Mouse (Mus musculus) CH12.LX (cell line): Measurements from ENCODE around the gene Mapk8ip1.

Experiments used
- CHD2 ChIP-seq: IDR thresholded peaks from 2 replicates; pipeline ENCODE4 v1.6.1; 2011; ENCODE audit warnings: low read length, improper control_type of control experiment
- CTCF ChIP-seq, 2 experiments: IDR thresholded peaks in 1 of 2; conservative IDR thresholded peaks in 1 of 2; 2 replicates each; pipeline ENCODE4 v1.5.1; 2011 to 2012; ENCODE audit warnings: low read depth in 2 of 2, low read length in 2 of 2, improper control_type of control experiment in 1 of 2, inconsistent platforms in 1 of 2, mild to moderate bottlenecking in 1 of 2, moderate library complexity in 1 of 2
- KAT2A ChIP-seq: IDR thresholded peaks from 2 replicates; pipeline ENCODE4 v1.6.1; 2012; ENCODE audit warnings: low read length, improper control_type of control experiment, inconsistent platforms; ENCODE audit not compliant: insufficient replicate concordance
- MAFK ChIP-seq: IDR thresholded peaks from 2 replicates; pipeline ENCODE4 v1.6.1; 2011; ENCODE audit warnings: low read length, improper control_type of control experiment; ENCODE audit not compliant: insufficient replicate concordance
- POLR2A ChIP-seq: IDR thresholded peaks from 2 replicates; pipeline ENCODE4 v1.6.1; 2011; ENCODE audit warnings: low read depth, mild to moderate bottlenecking, improper control_type of control experiment, low read length
- UBTF ChIP-seq: IDR thresholded peaks from 2 replicates; pipeline ENCODE4 v1.6.1; 2012; ENCODE audit warnings: low read depth, mild to moderate bottlenecking, inconsistent platforms, low read length, improper control_type of control experiment, moderate library complexity
- USF1 ChIP-seq: IDR thresholded peaks from 2 replicates; pipeline ENCODE4 v1.6.1; 2014; ENCODE audit warnings: low read depth, mild to moderate bottlenecking, inconsistent platforms, low read length, improper control_type of control experiment

DNA sequence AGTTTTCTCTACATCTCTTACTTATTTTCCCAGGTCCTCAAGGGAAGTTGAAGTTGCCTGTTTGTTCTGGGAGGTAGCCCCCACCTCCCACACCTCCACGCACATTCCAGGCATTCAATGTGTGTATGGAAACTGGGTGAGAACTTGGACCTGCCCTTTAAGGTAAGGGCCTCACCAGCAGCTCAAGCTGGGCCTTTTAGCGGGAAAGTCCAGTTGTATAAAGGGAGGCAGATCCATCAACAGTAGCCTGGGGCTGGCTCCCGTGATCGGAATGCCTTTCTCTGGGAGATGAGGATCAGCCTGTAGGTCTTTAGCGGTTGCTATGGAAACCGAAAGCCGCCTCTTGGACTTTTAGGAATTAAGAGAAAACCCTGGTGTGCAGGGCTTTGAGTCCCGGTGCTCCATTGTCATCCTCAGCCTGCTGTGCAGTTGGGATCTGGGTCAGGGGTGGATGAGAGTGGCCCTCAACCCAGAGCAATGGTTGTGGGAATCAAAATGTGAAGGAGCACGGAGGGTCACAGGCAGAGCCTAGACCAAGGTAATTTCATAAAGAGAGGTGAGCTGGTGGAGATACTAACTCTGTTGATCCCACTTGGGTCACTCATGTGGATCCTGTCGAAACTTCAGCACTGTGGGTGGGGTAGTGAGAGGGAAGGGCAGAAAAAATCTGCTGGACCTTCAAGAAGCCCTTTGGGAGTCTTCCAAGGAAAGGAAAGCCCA is 28.9 kb downstream of the Mapk8ip1 start:
- no peak for TF ChIP-seq CTCF (conservative IDR thresholded peaks at IDR 0.05 in 1 of 2, IDR thresholded peaks at IDR 0.05 in 1 of 2; ENCODE audit: low read depth in 2 of 2, low read length in 2 of 2)
- TF ChIP-seq POLR2A = no peak
- TF ChIP-seq MAFK = no peak
- no peak for TF ChIP-seq CHD2
- TF ChIP-seq USF1 = no peak
- no peak for TF ChIP-seq UBTF
- TF ChIP-seq KAT2A = no peak
